Mouse (Mus musculus): ENCODE results near the gene Zbtb46.

DNA sequence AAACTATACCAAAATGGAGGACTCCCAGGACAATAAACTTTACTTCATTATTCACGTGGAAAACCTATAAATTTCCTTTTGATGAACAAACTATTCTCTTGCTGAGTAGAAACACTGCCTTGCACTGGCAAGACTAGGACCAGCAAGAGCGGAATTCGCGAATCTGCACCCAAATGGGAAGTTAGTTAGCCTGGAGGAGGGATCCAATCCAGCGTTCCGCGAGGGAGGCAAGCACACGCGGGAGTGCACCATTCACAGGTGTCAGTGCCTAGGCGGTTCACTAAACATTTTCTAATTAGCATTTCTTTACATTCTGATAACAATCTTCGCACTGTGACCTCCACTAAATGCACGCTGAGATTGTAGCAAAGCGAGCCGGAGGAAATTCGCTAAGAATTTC, 1.4 kb downstream of the Zbtb46 start:
- TF ChIP-seq CTCF (conservative IDR thresholded peaks at IDR 0.05; ENCODE audit: insufficient read depth, insufficient read length, low read depth, low read length) = no peak
- no peak for TF ChIP-seq POLR2A (IDR thresholded peaks at IDR 0.05; ENCODE audit: low read depth, low read length)

Measured in kidney, adult 2 months (tissue).